Mouse (Mus musculus) hematopoietic stem cell, adult 5-6 weeks (primary cell): ENCODE results near the gene Rufy3. TPM values are rescaled to one million over a fixed set of nuclear protein-coding genes. Genes with fewer than 3 reads are reported as not detected.

ENCODE experiments used
- ATAC-seq, 2 experiments: fragments of 125-278 bp in 1 of 2; replicated peaks in 1 of 2; 2 replicates each; pipeline ENCODE4 v1.8.0; 2016 to 2017; ENCODE audit warnings: inconsistent platforms in 2 of 2, mild to moderate bottlenecking in 2 of 2, moderate number of reproducible peaks in 2 of 2, low read depth in 1 of 2, moderate TSS enrichment in 1 of 2; ENCODE audit not compliant: low FRiP score in 2 of 2, poor library complexity in 2 of 2, severe bottlenecking in 2 of 2, insufficient read depth in 1 of 2, low TSS enrichment in 1 of 2
- total RNA-seq: library from RNA; stranded (forward); fragments of 172-1452, 232-1000 nt; gene quantifications from 2 replicates; pipeline ENCODE4 v1.2.3, GENCODE M21; 2017

Gene Rufy3
- total RNA-seq, 1 experiment from 2014 or later: 19.5 TPM

GRCm38 (mm10) chr5:88690681-88691505, 126.1 kb downstream of the Rufy3 start:
- no peak for ATAC-seq

DNA sequence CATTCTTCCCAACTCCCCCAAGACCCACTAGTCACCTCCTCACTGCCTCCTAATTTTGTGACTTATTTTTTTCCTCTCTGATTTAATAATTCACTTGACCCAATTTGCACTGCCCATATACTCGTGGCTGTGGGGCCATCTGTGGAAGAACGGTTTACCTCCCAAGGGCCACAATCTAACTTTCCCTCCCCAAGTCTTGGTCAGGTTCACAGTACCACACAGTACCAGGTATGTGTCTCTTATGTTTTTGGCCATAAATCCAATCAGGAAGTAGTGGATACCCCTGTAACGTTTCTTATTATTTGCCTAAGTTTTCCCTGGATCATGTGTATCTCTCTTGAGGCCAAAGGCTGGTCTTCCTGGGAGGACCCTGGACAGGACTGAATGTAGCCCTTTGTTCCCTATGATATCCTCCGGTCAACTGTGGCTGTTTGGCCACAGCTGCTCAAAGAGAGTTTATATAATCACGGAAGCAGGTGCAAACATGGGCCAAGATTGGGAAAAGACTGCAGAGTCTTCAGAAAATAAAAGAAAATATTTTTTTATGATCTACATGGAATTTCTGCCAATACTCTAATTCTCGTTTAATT, 126.8 kb downstream of the Rufy3 start:
- ATAC-seq: no peak

GRCm38 (mm10) chr5:88692586-88692985, 127.7 kb downstream of the Rufy3 start:
- no peak for ATAC-seq

DNA sequence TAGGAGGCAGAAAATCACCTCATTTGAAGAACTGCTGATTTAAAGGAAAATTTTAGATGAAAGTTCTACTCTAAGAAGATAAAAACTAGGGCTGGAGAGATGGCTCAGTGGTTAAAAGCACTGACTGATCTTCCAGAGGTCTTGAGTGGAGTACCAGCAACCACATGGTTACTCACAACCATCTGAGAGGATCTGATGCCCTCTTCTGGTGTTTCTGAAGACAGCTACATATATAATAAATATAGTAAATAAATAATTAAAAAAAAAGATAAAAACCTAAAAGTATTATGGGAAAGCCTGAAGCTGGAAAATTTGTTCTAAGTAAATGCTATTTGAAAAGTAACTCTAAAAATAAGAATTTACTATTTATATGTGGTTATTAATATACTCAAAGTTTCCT, 128.2 kb downstream of the Rufy3 start:
- no peak for ATAC-seq

DNA sequence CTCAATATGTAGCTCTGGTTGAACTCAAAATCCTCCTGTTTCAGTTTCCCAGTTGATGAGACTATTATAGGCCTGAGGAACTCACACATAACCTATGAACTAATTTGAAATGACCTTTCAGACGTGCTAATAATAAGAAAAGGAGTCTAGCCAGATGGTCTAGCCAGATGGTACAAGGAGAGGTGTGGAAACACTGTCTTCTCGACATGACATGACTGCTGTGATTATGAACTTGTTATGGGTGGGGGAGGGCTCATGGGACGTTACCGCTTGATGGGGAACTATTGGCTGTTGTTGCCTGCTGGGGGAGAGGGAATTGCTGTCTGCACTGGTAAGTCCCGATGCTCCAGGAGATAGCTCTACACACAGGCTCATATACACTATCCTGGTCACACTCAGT, 132.5 kb downstream of the Rufy3 start:
- no peak for ATAC-seq

GRCm38 (mm10) chr5:88699251-88699913, 134.5 kb downstream of the Rufy3 start:
- no peak for ATAC-seq

Other genes with a start within 250 kb of the Rufy3 start
- not detected in 2 replicates for gene Prol1, start 247.7 kb upstream of the Rufy3 start, total RNA-seq
- not detected in 2 replicates for gene Amtn, start 188.9 kb upstream of the Rufy3 start, total RNA-seq
- gene Ambn, start 109.0 kb upstream of the Rufy3 start, total RNA-seq: not detected in 2 replicates
- not detected in 2 replicates for gene Enam, start 77.1 kb upstream of the Rufy3 start, total RNA-seq
- gene Jchain, start 37.1 kb upstream of the Rufy3 start, total RNA-seq: 33.5 and 57.6 TPM in 2 replicates
- gene Utp3, start 10.6 kb upstream of the Rufy3 start, total RNA-seq: 61.8 and 80.9 TPM in 2 replicates
- gene Grsf1, start 111.1 kb downstream of the Rufy3 start, total RNA-seq: 80.8 and 112 TPM in 2 replicates
- gene Mob1b, start 155.8 kb downstream of the Rufy3 start, total RNA-seq: 12.6 and 19.9 TPM in 2 replicates
- 30.8 and 45.9 TPM in 2 replicates for gene Dck, start 200.0 kb downstream of the Rufy3 start, total RNA-seq